Mouse (Mus musculus) kidney, postnatal 25 days (tissue): ENCODE data around the gene Armc5.

Experiments
- DNase-seq, 2 experiments: peaks; one replicate each; pipeline ENCODE4 v3.0.0; 2021; ENCODE audit warnings: mixed read lengths in 2 of 2

Gene Armc5

GRCm38 (mm10) chr7:128246496-128247391 lies 9.6 kb downstream of the Armc5 start, which contains the start of gene Tgfb1i1:
Gene Tgfb1i1 (plus strand): TSS chr7:128246812.
- DNase-seq, result peak; percentile 58 to 76

GRCm38 (mm10) chr7:128247443-128247842 lies 10.3 kb downstream of the Armc5 start:
- DNase-seq, result peak; percentile 90 to 94

GRCm38 (mm10) chr7:128248081-128249042 lies 11.2 kb downstream of the Armc5 start:
- no peak for DNase-seq

GRCm38 (mm10) chr7:128249998-128250397 lies 12.9 kb downstream of the Armc5 start:
- DNase-seq, result no peak

GRCm38 (mm10) chr7:128251946-128252345 lies 14.8 kb downstream of the Armc5 start:
- peak in 1 of 2 experiments; percentile 41 for DNase-seq

GRCm38 (mm10) chr7:128252609-128253008 lies 15.5 kb downstream of the Armc5 start:
- DNase-seq, result peak in 1 of 2 experiments; percentile 40

- no peak for DNase-seq
These were observed 17.8 kb downstream of the Armc5 start for GRCm38 (mm10) chr7:128254978-128255377.

- DNase-seq, result no peak
These were observed 18.6 kb downstream of the Armc5 start for GRCm38 (mm10) chr7:128255757-128256156.

- peak in 1 of 2 experiments; percentile 65 for DNase-seq
These were observed 19.7 kb downstream of the Armc5 start for GRCm38 (mm10) chr7:128256783-128257334.

- peak; percentile 42 to 73 for DNase-seq
These were observed 28.3 kb downstream of the Armc5 start, which contains the start of gene Slc5a2 for GRCm38 (mm10) chr7:128265411-128265810. Gene Slc5a2 (plus strand): TSS chr7:128265657.

- peak in 1 of 2 experiments; percentile 25 for DNase-seq
These were observed 28.9 kb downstream of the Armc5 start for GRCm38 (mm10) chr7:128266056-128266455.

GRCm38 (mm10) chr7:128267391-128267790 lies 30.2 kb downstream of the Armc5 start:
- DNase-seq, result peak; percentile 62 to 76

- DNase-seq, result no peak
These were observed 30.7 kb downstream of the Armc5 start for GRCm38 (mm10) chr7:128267813-128268212.

- DNase-seq, result no peak
These were observed 33.3 kb downstream of the Armc5 start for GRCm38 (mm10) chr7:128270431-128270850.

- DNase-seq, result no peak
These were observed 34.4 kb downstream of the Armc5 start for GRCm38 (mm10) chr7:128271496-128271895.

- no peak for DNase-seq
These were observed 38.9 kb downstream of the Armc5 start for GRCm38 (mm10) chr7:128276051-128276450.

- no peak for DNase-seq
These were observed 42.6 kb downstream of the Armc5 start for GRCm38 (mm10) chr7:128279750-128280149.

- DNase-seq, result no peak
These were observed 44.6 kb downstream of the Armc5 start for GRCm38 (mm10) chr7:128281765-128282164.

- no peak for DNase-seq
These were observed 45.5 kb downstream of the Armc5 start for GRCm38 (mm10) chr7:128282532-128283244.

- no peak for DNase-seq
These were observed 46.9 kb downstream of the Armc5 start for GRCm38 (mm10) chr7:128284047-128284446.

GRCm38 (mm10) chr7:128285060-128285459 lies 47.9 kb downstream of the Armc5 start:
- no peak for DNase-seq
